Mouse (Mus musculus) kidney, postnatal 0 days (tissue): ENCODE data around the gene Tspo. TPM values are rescaled to one million over a fixed set of nuclear protein-coding genes. Genes with fewer than 3 reads are reported as not detected.

Experiments
- ATAC-seq: fragments of 200-750 bp; cut with Nextera tagmentation; replicated peaks from 2 replicates; pipeline ENCODE4 v1.8.0; 2017; ENCODE audit warnings: low read depth, moderate number of reproducible peaks, moderate TSS enrichment, moderate library complexity; ENCODE audit not compliant: low FRiP score
- DNase-seq: peaks from one replicate; pipeline ENCODE4 v3.0.0-alpha.2; 2016; ENCODE audit warnings: low spot score
- H3K27ac ChIP-seq: fragments of 300-500 bp; sonication (generic); 2 replicates; pipeline ENCODE4 v1.5.1; 2014; ENCODE audit warnings: mild to moderate bottlenecking
- H3K27me3 ChIP-seq: fragments of 300-500 bp; sonication (generic); 2 replicates; pipeline ENCODE4 v1.6.1; 2014; ENCODE audit warnings: low read length, mixed read lengths; ENCODE audit not compliant: insufficient read depth
- H3K36me3 ChIP-seq: fragments of 300-500 bp; sonication (generic); 2 replicates; pipeline ENCODE4 v1.6.1; 2014; ENCODE audit warnings: low read length, mixed read lengths; ENCODE audit not compliant: insufficient read depth
- H3K4me1 ChIP-seq: fragments of 300-500 bp; sonication (generic); replicated peaks from 2 replicates; pipeline ENCODE4 v1.6.1; 2014; ENCODE audit warnings: antibody characterized with exemption, low read length, mixed read lengths; ENCODE audit not compliant: insufficient read depth
- H3K4me2 ChIP-seq: fragments of 300-500 bp; sonication (generic); 2 replicates; pipeline ENCODE4 v1.6.1; 2014; ENCODE audit warnings: mild to moderate bottlenecking, low read length, moderate library complexity, mixed read lengths
- H3K4me3 ChIP-seq: fragments of 300-500 bp; sonication (generic); replicated peaks from 2 replicates; pipeline ENCODE4 v1.5.1; 2014; ENCODE audit warnings: low read depth, low read length
- H3K9ac ChIP-seq: fragments of 300-500 bp; sonication (generic); 2 replicates; pipeline ENCODE4 v1.6.1; 2014; ENCODE audit warnings: low read depth, low read length
- H3K9me3 ChIP-seq: fragments of 300-500 bp; sonication (generic); replicated peaks from 2 replicates; pipeline ENCODE4 v1.6.1; 2016; ENCODE audit warnings: low read length, inconsistent platforms, mixed read lengths
- CTCF ChIP-seq: IDR thresholded peaks from 2 replicates; pipeline ENCODE4 v1.5.1; 2016; ENCODE audit warnings: antibody characterized with exemption, low read depth, mild to moderate bottlenecking, moderate library complexity
- WGBS: fragments of 180-500 bp; shearing (Covaris S2); extraction: QIAGEN DNeasy Blood & Tissue Kit; methylation state at CpG from one replicate; pipeline ENCODE4 v1.1.7; 2014; 5-methylcytosine and 5-hydroxymethylcytosine counted together
- polyA plus RNA-seq: library from polyadenylated mRNA; unstranded; fragments of >200 nt; fragmentation: Nextera tagmentation; extraction: Ambion mirVana; gene quantifications from 2 replicates; pipeline ENCODE4 v1.2.1, GENCODE M21; 2015

Tspo gene
- polyA plus RNA-seq, 1 experiment from 2014 or later: 169 TPM

DNA sequence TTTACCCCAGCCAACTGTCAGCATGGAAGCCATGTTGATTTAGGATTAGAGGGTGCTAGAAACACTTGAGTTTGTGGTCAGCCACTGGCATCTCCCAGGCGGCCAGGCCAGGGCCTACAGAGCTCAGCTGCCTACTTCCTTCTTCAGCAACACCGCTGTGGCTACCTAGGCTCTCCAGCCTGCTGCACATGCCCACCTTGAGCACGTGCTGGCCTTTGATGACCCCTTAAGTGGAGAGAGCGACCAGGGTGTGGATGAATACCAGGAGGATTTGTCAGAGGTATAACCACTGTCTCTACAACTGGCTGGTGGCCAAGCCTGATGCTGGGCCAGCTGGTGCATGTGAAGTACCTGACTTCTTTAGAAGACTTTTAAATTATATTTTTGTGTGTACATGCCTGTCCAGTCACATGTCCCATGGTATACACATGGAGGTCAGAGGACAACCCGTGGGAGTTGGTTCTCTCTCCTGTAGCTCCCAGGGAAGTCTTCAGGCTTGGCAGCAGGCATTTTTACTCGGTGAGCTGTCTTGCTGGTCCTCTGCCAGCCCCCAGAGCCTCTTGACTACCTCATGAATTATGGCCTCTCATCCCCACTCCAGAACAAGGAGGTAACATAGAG is 11.4 kb downstream of the Tspo start:
- no peak overlapping the region for H3K27ac ChIP-seq
- 76% methylated on average over 6 of the region's 6 CpGs for WGBS
- TF ChIP-seq CTCF: no peak
- no peak overlapping the region for H3K4me2 ChIP-seq
- H3K4me1 ChIP-seq: no peaks in the 10 kb centered on the region
- H3K9me3 ChIP-seq: no peaks in the 10 kb centered on the region
- no peak for ATAC-seq
- H3K27me3 ChIP-seq: no peaks in the 10 kb centered on the region
- DNase-seq: no peak
- H3K4me3 ChIP-seq: no peak overlapping the region
- peaks cover 43% of the 10 kb centered on the region for H3K36me3 ChIP-seq
- no peak overlapping the region for H3K9ac ChIP-seq

DNA sequence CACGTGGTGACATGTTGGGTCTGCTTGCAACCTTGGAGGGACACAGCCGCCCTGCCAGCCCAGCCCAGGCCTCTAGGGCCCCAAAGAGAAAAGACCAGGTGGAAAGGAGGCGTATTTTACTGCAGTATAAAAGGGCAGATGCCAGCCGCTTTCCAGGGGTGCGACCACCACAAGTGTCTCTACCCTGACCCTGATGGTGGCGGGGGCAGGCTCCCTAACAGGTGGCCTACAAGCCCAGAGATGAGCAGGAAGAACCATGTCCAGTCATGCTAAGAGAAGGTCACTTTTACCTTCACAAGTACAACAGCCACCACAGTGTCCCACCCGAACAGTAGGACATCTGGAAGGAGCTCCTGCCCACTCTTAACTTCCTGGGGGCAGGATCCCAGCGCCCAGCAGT is 12.2 kb downstream of the Tspo start:
- Histone ChIP-seq H3K4me3 (no peak overlapping the region), H3K36me3 (peaks cover 43% of the 10 kb centered on the region), H3K9me3 (no peaks in the 10 kb centered on the region), H3K4me1 (no peaks in the 10 kb centered on the region), H3K27me3 (no peaks in the 10 kb centered on the region), H3K27ac (no peak overlapping the region), H3K9ac (no peak overlapping the region), H3K4me2 (no peak overlapping the region)
- ATAC-seq: no peak
- WGBS: 95% methylated on average over 8 of the region's 8 CpGs
- no peak for TF ChIP-seq CTCF
- DNase-seq: no peak

DNA sequence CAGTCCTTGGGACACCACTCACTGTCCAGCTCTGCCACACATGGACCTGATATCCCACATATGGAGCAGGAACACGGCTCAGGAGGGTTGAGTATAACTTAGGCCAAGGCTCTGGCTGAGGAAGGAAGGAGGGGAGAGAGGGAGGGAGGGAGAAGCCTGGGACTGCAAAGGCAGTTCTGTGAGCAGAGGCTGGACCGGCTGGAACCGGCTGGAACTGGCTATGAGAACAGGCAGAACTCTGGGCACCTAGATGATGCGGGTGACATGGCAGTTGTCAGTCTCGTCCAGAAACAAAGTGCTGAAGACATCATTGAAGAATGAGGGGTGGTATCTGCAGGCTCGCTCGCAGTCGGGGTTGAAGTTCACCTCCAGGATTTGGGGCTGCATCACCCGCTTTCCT is 13.3 kb downstream of the Tspo start:
- Histone ChIP-seq H3K9ac (no peak overlapping the region), H3K27ac (no peak overlapping the region), H3K4me1 (no peaks in the 10 kb centered on the region), H3K9me3 (no peaks in the 10 kb centered on the region), H3K27me3 (no peaks in the 10 kb centered on the region), H3K4me2 (no peak overlapping the region), H3K36me3 (peaks cover 51% of the 10 kb centered on the region), H3K4me3 (no peak overlapping the region)
- no peak for DNase-seq
- TF ChIP-seq CTCF: no peak
- no peak for ATAC-seq
- WGBS: 88% methylated on average over 9 of the region's 9 CpGs

DNA sequence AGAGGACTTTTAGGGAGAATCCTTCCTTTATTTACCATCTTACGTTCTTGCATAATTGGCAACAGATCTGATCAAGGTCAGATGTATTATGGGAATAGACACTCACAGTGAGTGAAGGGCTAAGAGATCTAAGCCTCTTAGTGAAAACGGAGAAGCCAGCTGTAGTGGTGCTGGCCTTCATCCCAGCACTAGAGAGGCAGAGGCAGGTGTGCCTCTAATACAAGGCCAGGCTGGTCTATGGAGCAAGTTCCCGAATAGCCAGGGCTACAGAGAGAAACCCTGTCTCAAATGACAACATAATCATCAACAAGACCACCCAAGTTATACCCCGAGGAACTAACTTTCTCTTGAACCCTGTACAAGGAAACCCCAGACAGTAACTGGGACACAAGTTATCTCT is 19.5 kb downstream of the Tspo start:
- TF ChIP-seq CTCF: no peak
- Histone ChIP-seq H3K4me2 (no peak overlapping the region), H3K4me3 (no peak overlapping the region), H3K36me3 (peaks cover 56% of the 10 kb centered on the region), H3K27ac (no peak overlapping the region), H3K4me1 (no peaks in the 10 kb centered on the region), H3K27me3 (no peaks in the 10 kb centered on the region), H3K9me3 (no peaks in the 10 kb centered on the region), H3K9ac (no peak overlapping the region)
- ATAC-seq (no peak), DNase-seq (no peak)
- 84% methylated on average over 4 of the region's 4 CpGs for WGBS

DNA sequence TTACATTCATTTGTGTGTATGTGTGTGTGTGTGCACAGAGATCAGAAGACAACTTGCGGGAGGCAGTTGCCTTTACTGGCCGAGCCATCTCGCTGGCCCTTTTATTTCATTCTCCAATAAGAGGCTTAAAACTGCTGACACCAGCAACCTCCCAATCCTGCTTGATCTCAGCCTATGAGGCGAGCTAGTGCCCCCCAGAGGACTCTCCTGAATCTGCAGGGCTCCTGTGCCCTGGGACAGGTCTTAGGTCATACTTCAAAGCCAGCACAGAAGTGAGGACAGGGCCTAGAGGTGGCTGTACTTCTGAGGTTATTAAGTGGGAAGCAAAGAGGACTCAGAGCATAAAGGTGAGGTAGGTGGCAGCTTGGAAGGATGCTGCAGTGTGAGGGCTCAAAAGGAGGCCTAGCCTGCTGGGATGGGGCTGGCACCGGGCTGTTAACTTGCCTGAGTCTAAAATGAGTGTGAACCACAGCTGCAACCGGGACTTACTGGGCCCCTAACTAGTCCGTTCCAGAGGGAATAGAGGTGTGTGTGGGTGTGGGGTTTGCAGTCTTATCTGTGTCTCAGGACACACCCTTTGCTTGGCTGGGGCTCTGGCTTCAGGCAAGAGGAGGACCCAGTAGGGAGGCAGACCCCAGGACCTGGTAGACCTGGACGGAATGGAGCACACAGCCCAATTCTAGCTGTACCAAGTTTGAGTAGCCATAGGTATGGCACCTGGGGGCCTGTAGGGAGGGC is 20.2 kb downstream of the Tspo start:
- H3K4me1 ChIP-seq: no peaks in the 10 kb centered on the region
- no peaks in the 10 kb centered on the region for H3K9me3 ChIP-seq
- H3K36me3 ChIP-seq: peaks cover 55% of the 10 kb centered on the region
- H3K4me2 ChIP-seq: no peak overlapping the region
- WGBS: 74% methylated on average over 8 of the region's 8 CpGs
- peak; percentile 64 for TF ChIP-seq CTCF
- H3K9ac ChIP-seq: no peak overlapping the region
- no peak for ATAC-seq
- H3K27ac ChIP-seq: no peak overlapping the region
- DNase-seq: no peak
- no peaks in the 10 kb centered on the region for H3K27me3 ChIP-seq
- no peak overlapping the region for H3K4me3 ChIP-seq

DNA sequence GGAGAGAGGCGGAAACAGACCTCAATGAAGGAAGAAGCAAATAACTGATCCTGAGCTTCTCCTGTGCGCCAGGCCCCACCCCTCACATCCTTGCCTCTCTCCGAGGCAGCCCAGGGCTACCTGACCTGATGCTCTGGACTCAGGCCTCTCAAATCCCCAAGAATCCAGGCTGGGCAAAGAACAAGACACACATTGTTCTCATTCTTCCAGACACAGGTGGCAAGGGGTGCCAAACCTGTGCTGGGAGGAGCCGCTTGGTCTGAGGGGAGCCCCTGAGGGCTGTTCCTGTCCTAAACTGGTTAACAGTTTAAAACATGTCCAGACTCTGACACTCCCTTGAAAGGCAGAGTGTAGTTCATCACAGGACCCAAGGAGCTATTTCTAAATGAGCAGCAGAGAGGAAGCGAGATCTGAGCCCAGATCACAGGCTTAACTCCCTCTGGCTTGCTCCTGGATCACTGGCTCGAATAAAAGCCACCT is 21.4 kb downstream of the Tspo start:
- H3K4me3 ChIP-seq: no peak overlapping the region
- DNase-seq (no peak), ATAC-seq (no peak)
- H3K4me1 ChIP-seq: no peaks in the 10 kb centered on the region
- no peaks in the 10 kb centered on the region for H3K9me3 ChIP-seq
- no peaks in the 10 kb centered on the region for H3K27me3 ChIP-seq
- H3K4me2 ChIP-seq: no peak overlapping the region
- TF ChIP-seq CTCF: no peak
- no peak overlapping the region for H3K9ac ChIP-seq
- peaks cover 49% of the 10 kb centered on the region for H3K36me3 ChIP-seq
- 83% methylated on average over 6 of the region's 6 CpGs for WGBS
- no peak overlapping the region for H3K27ac ChIP-seq
